Mouse (Mus musculus) neural tube, embryonic 11.5 days (tissue): ENCODE measurements around the gene Zfp667. TPM values are rescaled to one million over a fixed set of nuclear protein-coding genes. Genes with fewer than 3 reads are reported as not detected.

Experiments used
- ATAC-seq: fragments of 200-750 bp; cut with Nextera tagmentation; 2 replicates; pipeline ENCODE4 v1.8.0; 2017; ENCODE audit warnings: moderate number of reproducible peaks, mild to moderate bottlenecking, moderate TSS enrichment, moderate library complexity; ENCODE audit not compliant: insufficient read depth, low FRiP score, low TSS enrichment
- DNase-seq: peaks from one replicate; pipeline ENCODE4 v3.0.0-alpha.2; 2015; ENCODE audit warnings: low spot score
- H3K27ac ChIP-seq: fragments of 300-500 bp; sonication (generic); 2 replicates; pipeline ENCODE4 v1.5.1; 2014; ENCODE audit warnings: low read depth, mild to moderate bottlenecking, low read length
- H3K27me3 ChIP-seq: fragments of 300-500 bp; sonication (generic); 2 replicates; pipeline ENCODE4 v1.6.1; 2014; ENCODE audit warnings: mild to moderate bottlenecking, low read length, mixed read lengths; ENCODE audit not compliant: control insufficient read depth, insufficient read depth
- H3K36me3 ChIP-seq: fragments of 300-500 bp; sonication (generic); 2 replicates; pipeline ENCODE4 v1.6.1; 2014; ENCODE audit warnings: mild to moderate bottlenecking, low read length, moderate library complexity, mixed read lengths; ENCODE audit not compliant: control insufficient read depth, insufficient read depth
- H3K4me1 ChIP-seq: fragments of 300-500 bp; sonication (generic); 2 replicates; pipeline ENCODE4 v1.6.1; 2014; ENCODE audit warnings: low read length, mixed read lengths; ENCODE audit not compliant: control insufficient read depth, insufficient read depth
- H3K4me2 ChIP-seq: fragments of 300-500 bp; sonication (generic); 2 replicates; pipeline ENCODE4 v1.6.1; 2014; ENCODE audit warnings: low read depth, mild to moderate bottlenecking, moderate library complexity
- H3K4me3 ChIP-seq: fragments of 300-500 bp; sonication (generic); 2 replicates; pipeline ENCODE4 v1.5.1; 2014; ENCODE audit warnings: low read depth, low read length
- H3K9ac ChIP-seq: fragments of 300-500 bp; sonication (generic); 2 replicates; pipeline ENCODE4 v1.6.1; 2014; ENCODE audit warnings: mild to moderate bottlenecking, low read length
- H3K9me3 ChIP-seq: fragments of 300-500 bp; sonication (generic); 2 replicates; pipeline ENCODE4 v1.6.1; 2016; ENCODE audit warnings: low read length; ENCODE audit not compliant: control insufficient read depth
- WGBS: fragments of 180-500 bp; shearing (Covaris S2); extraction: QIAGEN DNeasy Blood & Tissue Kit; methylation state at CpG from one replicate; pipeline ENCODE4 v1.1.7; 2014; 5-methylcytosine and 5-hydroxymethylcytosine counted together
- polyA plus RNA-seq: library from polyadenylated mRNA; unstranded; fragments of >200 nt; fragmentation: Nextera tagmentation; extraction: Ambion mirVana; gene quantifications from 2 replicates; pipeline ENCODE4 v1.2.1, GENCODE M21; 2014

Gene Zfp667
- polyA plus RNA-seq, 1 experiment from 2014 or later, result 14.0 TPM

GRCm38 (mm10) chr7:6343501-6344071 is 57.2 kb downstream of the Zfp667 start, which contains the start of gene Gm3854:
TSS of gene Gm3854 (plus strand) at chr7:6343759.
- H3K4me1 ChIP-seq, result no peaks in the 10 kb centered on the region
- peak within 1 kb of the TSS; percentile 15 for H3K4me2 ChIP-seq
- no peaks in the 10 kb centered on the region for H3K9me3 ChIP-seq
- WGBS, result under 1% methylated on average over 26 of the region's 26 CpGs
- H3K36me3 ChIP-seq, result no peaks in the 10 kb centered on the region
- ATAC-seq (peak; percentile 91), DNase-seq (peak; percentile 88)
- H3K9ac ChIP-seq, result peak within 1 kb of the TSS; percentile 32
- no peaks in the 10 kb centered on the region for H3K27me3 ChIP-seq
- H3K4me3 ChIP-seq, result peak within 1 kb of the TSS; percentile 35
- H3K27ac ChIP-seq, result no peak within 1 kb of the TSS

- H3K9me3 ChIP-seq, result no peaks in the 10 kb centered on the region
- DNase-seq (no peak), ATAC-seq (peak; percentile 20; the same call in 1 of the 2 replicates)
- H3K4me1 ChIP-seq, result no peaks in the 10 kb centered on the region
- H3K4me3 ChIP-seq, result peak overlapping the region; percentile 35
- WGBS, result 30% methylated on average over 10 of the region's 10 CpGs
- no peak overlapping the region for H3K9ac ChIP-seq
- H3K27ac ChIP-seq, result no peak overlapping the region
- no peaks in the 10 kb centered on the region for H3K27me3 ChIP-seq
- H3K36me3 ChIP-seq, result no peaks in the 10 kb centered on the region
- H3K4me2 ChIP-seq, result peak overlapping the region; percentile 15
Measured at GRCm38 (mm10) chr7:6344124-6344523, 57.7 kb downstream of the Zfp667 start.

Other genes with a start within 250 kb of the Zfp667 start
- gene Nlrp4c, start 241.4 kb upstream of the Zfp667 start, polyA plus RNA-seq, result not detected in 2 replicates
- 12.5 and 12.9 TPM in 2 replicates for gene Zfp787, start 130.6 kb upstream of the Zfp667 start, polyA plus RNA-seq
- gene Zfp444, start 114.4 kb upstream of the Zfp667 start, polyA plus RNA-seq, result 71.2 and 71.5 TPM in 2 replicates
- not detected in 2 replicates for gene Galp, start 89.5 kb upstream of the Zfp667 start, polyA plus RNA-seq
- gene Zscan5b, start 64.3 kb upstream of the Zfp667 start, polyA plus RNA-seq, result not detected in 2 replicates
- gene Epp13, start 33.9 kb upstream of the Zfp667 start, polyA plus RNA-seq, result not detected in 2 replicates
- 8.2 and 9.4 TPM in 2 replicates for gene Zfp583, start 44.7 kb downstream of the Zfp667 start, polyA plus RNA-seq
- 2.7 and 3.3 TPM in 2 replicates for gene Gm3854, start 57.2 kb downstream of the Zfp667 start, polyA plus RNA-seq
- gene Zfp78, start 76.7 kb downstream of the Zfp667 start, polyA plus RNA-seq, result 3.0 and 3.3 TPM in 2 replicates
- gene Zfp28, start 96.7 kb downstream of the Zfp667 start, polyA plus RNA-seq, result 14.4 and 14.9 TPM in 2 replicates
- 0.07 and 0.33 TPM in 2 replicates for gene Smim17, start 112.1 kb downstream of the Zfp667 start, polyA plus RNA-seq
- not detected in 2 replicates for gene Gm20715, start 123.7 kb downstream of the Zfp667 start, polyA plus RNA-seq
- gene Olfr1344, start 152.1 kb downstream of the Zfp667 start, polyA plus RNA-seq, result not detected in 2 replicates
- not detected in 2 replicates for gene Olfr1336, start 169.6 kb downstream of the Zfp667 start, polyA plus RNA-seq
- gene Olfr1346, start 180.5 kb downstream of the Zfp667 start, polyA plus RNA-seq, result not detected in 2 replicates
- not detected in 2 replicates for gene Olfr5, start 200.4 kb downstream of the Zfp667 start, polyA plus RNA-seq
- gene Olfr1347, start 213.2 kb downstream of the Zfp667 start, polyA plus RNA-seq, result not detected in 2 replicates
- not detected in 2 replicates for gene Olfr1348, start 222.2 kb downstream of the Zfp667 start, polyA plus RNA-seq
- gene Olfr1349, start 236.4 kb downstream of the Zfp667 start, polyA plus RNA-seq, result 0.19 TPM in 1 of 2 replicates, not detected in the other